Mouse (Mus musculus) intestine, embryonic 16.5 days (tissue): ENCODE measurements around the gene Cyth3. TPM values are rescaled to one million over a fixed set of nuclear protein-coding genes. Genes with fewer than 3 reads are reported as not detected.
A peak's percentile ranks its signal among the peaks of the same experiment; 100 is the strongest.

Experiments
- ATAC-seq: fragments of 200-750 bp; cut with Nextera tagmentation; 2 replicates; pipeline ENCODE4 v1.8.0; 2017; ENCODE audit warnings: moderate TSS enrichment, moderate library complexity
- H3K27ac ChIP-seq: fragments of 300-500 bp; sonication (generic); 2 replicates; pipeline ENCODE4 v1.5.1; 2014; ENCODE audit warnings: mild to moderate bottlenecking, low read length
- H3K27me3 ChIP-seq: fragments of 300-500 bp; sonication (generic); replicated peaks from 2 replicates; pipeline ENCODE4 v1.6.1; 2014; ENCODE audit warnings: low read length, control low read depth, mixed read lengths; ENCODE audit not compliant: control insufficient read depth, insufficient read depth
- H3K36me3 ChIP-seq: fragments of 300-500 bp; sonication (generic); 2 replicates; pipeline ENCODE4 v1.6.1; 2014; ENCODE audit warnings: low read length, control low read depth; ENCODE audit not compliant: control insufficient read depth, insufficient read depth
- H3K4me1 ChIP-seq: fragments of 300-500 bp; sonication (generic); 2 replicates; pipeline ENCODE4 v1.6.1; 2014; ENCODE audit warnings: low read length, control low read depth, mixed read lengths; ENCODE audit not compliant: control insufficient read depth, insufficient read depth
- H3K4me2 ChIP-seq: fragments of 300-500 bp; sonication (generic); 2 replicates; pipeline ENCODE4 v1.6.1; 2014; ENCODE audit warnings: low read depth, low read length, control low read depth
- H3K4me3 ChIP-seq: fragments of 300-500 bp; sonication (generic); 2 replicates; pipeline ENCODE4 v1.5.1; 2014; ENCODE audit warnings: mild to moderate bottlenecking, low read length
- H3K9ac ChIP-seq: fragments of 300-500 bp; sonication (generic); 2 replicates; pipeline ENCODE4 v1.6.1; 2014; ENCODE audit warnings: low read depth, low read length
- H3K9me3 ChIP-seq: fragments of 300-500 bp; sonication (generic); 2 replicates; pipeline ENCODE4 v1.6.1; 2016; ENCODE audit warnings: low read length, control low read depth; ENCODE audit not compliant: control insufficient read depth
- WGBS: fragments of 180-500 bp; shearing (Covaris S2); extraction: QIAGEN DNeasy Blood & Tissue Kit; methylation state at CpG from one replicate; pipeline ENCODE4 v1.1.7; 2014; 5-methylcytosine and 5-hydroxymethylcytosine counted together
- polyA plus RNA-seq: library from polyadenylated mRNA; unstranded; fragments of >200 nt; fragmentation: Nextera tagmentation; extraction: Ambion mirVana; gene quantifications from 2 replicates; pipeline ENCODE4 v1.2.1, GENCODE M21; 2015

Cyth3 gene
- polyA plus RNA-seq, 1 experiment from 2014 or later: 42.5 TPM

- no peaks in the 10 kb centered on the region for H3K9me3 ChIP-seq
- peak overlapping the region; percentile 97 for H3K4me3 ChIP-seq
- H3K27ac ChIP-seq: peak overlapping the region; percentile 88
- no peaks in the 10 kb centered on the region for H3K36me3 ChIP-seq
- H3K9ac ChIP-seq: peak overlapping the region; percentile 94
- peaks cover 29% of the 10 kb centered on the region for H3K4me1 ChIP-seq
- 1% methylated on average over 48 of the region's 48 CpGs for WGBS
- ATAC-seq: peak; percentile 74
- no peaks in the 10 kb centered on the region for H3K27me3 ChIP-seq
- peak overlapping the region; percentile 87 for H3K4me2 ChIP-seq
These were observed 440 bp downstream of the Cyth3 start for GRCm38 (mm10) chr5:143622623-143623150.

GRCm38 (mm10) chr5:143623356-143624295, 1.4 kb downstream of the Cyth3 start:
- Histone ChIP-seq H3K4me1 (peaks cover 25% of the 10 kb centered on the region), H3K27me3 (no peaks in the 10 kb centered on the region), H3K36me3 (no peaks in the 10 kb centered on the region), H3K9ac (peak overlapping the region; percentile 94; the same call in 1 of the 2 replicates), H3K9me3 (no peaks in the 10 kb centered on the region), H3K4me2 (peak overlapping the region; percentile 87), H3K4me3 (peak overlapping the region; percentile 97), H3K27ac (no peak overlapping the region)
- ATAC-seq: no peak
- 46% methylated on average over 19 of the region's 19 CpGs for WGBS

DNA sequence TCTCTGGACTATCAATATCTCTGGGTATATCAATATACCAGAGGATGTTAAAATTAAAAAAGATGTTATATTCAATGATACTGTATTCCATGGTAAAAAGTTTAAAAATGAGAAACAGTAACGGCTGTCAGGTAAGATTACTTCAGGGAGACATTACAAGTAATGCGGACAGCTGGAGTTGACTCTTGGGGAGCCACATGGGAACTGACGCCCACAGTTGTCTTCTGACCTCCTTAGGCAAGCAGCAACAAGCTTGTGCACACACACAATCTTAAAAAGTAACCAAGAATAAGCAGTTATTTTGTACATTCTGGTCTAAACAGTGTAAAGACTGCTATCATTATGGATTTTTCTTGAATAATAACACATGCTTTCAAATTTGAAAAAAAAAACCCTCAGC, 2.2 kb downstream of the Cyth3 start:
- no peaks in the 10 kb centered on the region for H3K27me3 ChIP-seq
- H3K9me3 ChIP-seq: no peaks in the 10 kb centered on the region
- no peak overlapping the region for H3K4me2 ChIP-seq
- H3K4me3 ChIP-seq: no peak overlapping the region
- ATAC-seq: no peak
- peaks cover 24% of the 10 kb centered on the region for H3K4me1 ChIP-seq
- H3K27ac ChIP-seq: no peak overlapping the region
- 70% methylated on average over 3 of the region's 3 CpGs for WGBS
- no peak overlapping the region for H3K9ac ChIP-seq
- no peaks in the 10 kb centered on the region for H3K36me3 ChIP-seq

GRCm38 (mm10) chr5:143625497-143625896, 3.2 kb downstream of the Cyth3 start:
- peak overlapping the region; percentile 38; the same call in 1 of the 2 replicates for H3K9ac ChIP-seq
- no peak for ATAC-seq
- H3K9me3 ChIP-seq: no peaks in the 10 kb centered on the region
- H3K27ac ChIP-seq: peak overlapping the region; percentile 52
- H3K4me2 ChIP-seq: peak overlapping the region; percentile 26; the same call in 1 of the 2 replicates
- 77% methylated on average over 12 of the region's 12 CpGs for WGBS
- no peaks in the 10 kb centered on the region for H3K36me3 ChIP-seq
- peak overlapping the region; percentile 15 for H3K4me3 ChIP-seq
- H3K27me3 ChIP-seq: no peaks in the 10 kb centered on the region
- H3K4me1 ChIP-seq: peaks cover 21% of the 10 kb centered on the region

- no peak for ATAC-seq
- WGBS: 58% methylated on average over 11 of the region's 11 CpGs
- Histone ChIP-seq H3K27ac (peak overlapping the region; percentile 52), H3K4me2 (peak overlapping the region; percentile 26; the same call in 1 of the 2 replicates), H3K9ac (peak overlapping the region; percentile 38; the same call in 1 of the 2 replicates), H3K9me3 (no peaks in the 10 kb centered on the region), H3K4me3 (0 out of 2 replicates have a peak overlapping the region, but pooled peaks have one; percentile 9), H3K4me1 (peaks cover 18% of the 10 kb centered on the region), H3K36me3 (no peaks in the 10 kb centered on the region), H3K27me3 (no peaks in the 10 kb centered on the region)
These were observed 3.8 kb downstream of the Cyth3 start for GRCm38 (mm10) chr5:143625940-143626588.

- Histone ChIP-seq H3K27ac (no peak overlapping the region), H3K9ac (no peak overlapping the region), H3K36me3 (no peaks in the 10 kb centered on the region), H3K4me3 (no peak overlapping the region), H3K4me2 (no peak overlapping the region), H3K9me3 (no peaks in the 10 kb centered on the region), H3K4me1 (peaks cover 28% of the 10 kb centered on the region), H3K27me3 (no peaks in the 10 kb centered on the region)
- ATAC-seq: no peak
- 94% methylated on average over 6 of the region's 6 CpGs for WGBS
These were observed 5.3 kb downstream of the Cyth3 start for GRCm38 (mm10) chr5:143627507-143627906.

GRCm38 (mm10) chr5:143627926-143628325, 5.7 kb downstream of the Cyth3 start:
- Histone ChIP-seq H3K9me3 (no peaks in the 10 kb centered on the region), H3K27me3 (no peaks in the 10 kb centered on the region), H3K4me1 (peaks cover 31% of the 10 kb centered on the region), H3K27ac (no peak overlapping the region), H3K9ac (no peak overlapping the region), H3K36me3 (no peaks in the 10 kb centered on the region), H3K4me3 (no peak overlapping the region), H3K4me2 (no peak overlapping the region)
- WGBS: 91% methylated on average over 1 of the region's 1 CpGs
- ATAC-seq: no peak

DNA sequence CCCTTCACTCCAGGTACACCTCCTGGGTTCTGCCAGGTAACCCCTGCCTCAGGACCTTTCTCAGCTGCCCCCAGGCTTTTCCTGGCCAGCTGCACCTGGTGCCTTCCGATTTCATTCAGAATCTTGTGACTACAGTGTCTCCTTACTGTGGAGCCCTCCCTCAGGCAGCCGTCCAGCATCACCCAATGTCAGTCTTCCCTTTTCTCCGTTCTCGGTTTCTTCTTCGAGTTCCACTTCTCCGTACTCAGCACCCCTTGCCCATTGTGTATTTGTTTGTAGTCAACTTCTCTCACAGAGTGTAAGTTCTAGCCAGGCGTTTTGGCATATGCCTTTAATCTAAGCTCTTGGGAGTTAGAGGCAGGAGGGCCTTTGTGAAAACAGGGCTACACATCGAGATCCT, 7.4 kb downstream of the Cyth3 start:
- 94% methylated on average over 8 of the region's 8 CpGs for WGBS
- Histone ChIP-seq H3K4me2 (no peak overlapping the region), H3K27me3 (no peaks in the 10 kb centered on the region), H3K4me3 (no peak overlapping the region), H3K9me3 (no peaks in the 10 kb centered on the region), H3K36me3 (no peaks in the 10 kb centered on the region), H3K4me1 (peaks cover 37% of the 10 kb centered on the region), H3K27ac (no peak overlapping the region), H3K9ac (no peak overlapping the region)
- ATAC-seq: no peak

- ATAC-seq: no peak
- Histone ChIP-seq H3K9me3 (no peaks in the 10 kb centered on the region), H3K4me1 (peaks cover 40% of the 10 kb centered on the region), H3K4me3 (no peak overlapping the region), H3K36me3 (no peaks in the 10 kb centered on the region), H3K9ac (no peak overlapping the region), H3K27me3 (no peaks in the 10 kb centered on the region), H3K27ac (no peak overlapping the region), H3K4me2 (no peak overlapping the region)
- 97% methylated on average over 3 of the region's 3 CpGs for WGBS
These were observed 8.0 kb downstream of the Cyth3 start for GRCm38 (mm10) chr5:143630214-143630613.
